Mouse (Mus musculus): Measurements from ENCODE around the gene Pi4k2a.

GRCm38 (mm10) chr19:42145731-42146130 lies 55.5 kb downstream of the Pi4k2a start:
- TF ChIP-seq EP300 (IDR thresholded peaks at IDR 0.05; ENCODE audit: low read depth) (no peak), CTCF (IDR thresholded peaks at IDR 0.05; ENCODE audit: low read depth) (no peak)
